18 mouse cellular contexts compared by ENCODE assay signal in genomic region chr10:45363396-45363795, GRCm38 (mm10). TPM values are rescaled to one million over a fixed set of nuclear protein-coding genes. Genes with fewer than 3 reads are reported as not detected.
DNase-seq lines count a peak whose midpoint lies in the region; TF ChIP-seq lines count a peak whose summit lies in the region.
"Had no signal": no experiment of that assay in that cellular context is flagged by ENCODE, and none has a peak within 500 bp of the region (broad histone marks: within the 10 kb centered on the region; RNA-seq: fewer than 3 reads in every experiment).

No protein-coding gene starts in this region.

- peak overlapping the region; percentile 85 for H3K27ac ChIP-seq in gastrocnemius, adult 2 months
- H3K27ac ChIP-seq in liver, adult 2 months (replicated peaks; ENCODE audit: insufficient read depth, low read depth, low read length): no peak overlapping the region
- H3K27ac ChIP-seq: liver, embryonic 14.5 days; midbrain, embryonic 13.5 days; neural tube, embryonic 12.5 days had no signal

- TF ChIP-seq POLR2A in liver, adult 2 months (IDR thresholded peaks at IDR 0.05; ENCODE audit: extremely low read depth, insufficient read depth, low read length): no peak

- peak; percentile 44 for DNase-seq in gastrocnemius, adult 2 months
- no peak for DNase-seq in gastrocnemius, postnatal 25 days
- peak; percentile 38 for DNase-seq in liver, adult 2 months (ENCODE audit: extremely low read depth, low read depth, low spot score)
- no peak for DNase-seq in liver
- DNase-seq in heart, adult 8-10 months (ENCODE audit: low spot score): peak; percentile 44
- DNase-seq in heart, postnatal 4 days: peak; percentile 58
- DNase-seq in testis, postnatal 14 days (ENCODE audit: low spot score): no peak
- DNase-seq in testis, postnatal 10 days (ENCODE audit: low spot score): no peak
- DNase-seq: cerebellum, adult 11-12 months; lung, postnatal 14 days; right cerebral cortex, postnatal 14 days; thymus, postnatal 36 days had no signal

- H3K4me1 ChIP-seq in liver, adult 2 months (ENCODE audit: control insufficient read depth, insufficient read depth, low read length): no peaks in the 10 kb centered on the region
- H3K4me1 ChIP-seq: midbrain, embryonic 13.5 days; neural tube, embryonic 12.5 days had no signal

- TF ChIP-seq CTCF in gastrocnemius, adult 2 months (IDR thresholded peaks at IDR 0.05): no peak
- TF ChIP-seq CTCF in liver, adult 2 months (IDR thresholded peaks at IDR 0.05; ENCODE audit: low read depth, low read length): no peak

- no peaks in the 10 kb centered on the region for H3K36me3 ChIP-seq in liver, adult 2 months (ENCODE audit: control insufficient read depth, insufficient read depth, low read length)
- H3K36me3 ChIP-seq: G1E; midbrain, embryonic 13.5 days; neural tube, embryonic 12.5 days had no signal

- no peak overlapping the region for H3K4me3 ChIP-seq in gastrocnemius, adult 2 months
- H3K4me3 ChIP-seq in liver, adult 2 months (ENCODE audit: insufficient read depth, low read depth, low read length): no peak overlapping the region
- H3K4me3 ChIP-seq: erythroblast, embryonic 14.5 days; midbrain, embryonic 13.5 days; neural tube, embryonic 12.5 days had no signal

- intact Hi-C loops in gastrocnemius, adult 2 months (cut with DNase I): loop anchor here (5.0 kb wide), 1 partner anchor 76 kb away; no protein-coding TSS in a partner anchor

- H3K79me2 ChIP-seq in liver, adult 2 months (ENCODE audit: control insufficient read depth, insufficient read depth, low read length): no peaks in the 10 kb centered on the region

- 66% methylated on average over 5 of the region's 5 CpGs for WGBS in liver, adult 2 months

- no peak overlapping the region for H3K9ac ChIP-seq in liver, adult 2 months (ENCODE audit: low read depth, low read length)
- H3K9ac ChIP-seq: liver, embryonic 14.5 days; midbrain, embryonic 13.5 days; neural tube, embryonic 12.5 days had no signal

- H3K27me3 ChIP-seq in liver, adult 2 months (ENCODE audit: control insufficient read depth, insufficient read depth, low read length): no peaks in the 10 kb centered on the region
- H3K27me3 ChIP-seq: midbrain, embryonic 13.5 days; neural tube, embryonic 12.5 days had no signal

RNA-seq across cellular contexts. Expression of gene Bves, which starts 27.8 kb away (rescaled TPM):
- total RNA-seq in gastrocnemius, adult 2 months (2021): 10 to 100 TPM; 36.3 to 41.6 TPM
- total RNA-seq in gastrocnemius, postnatal 25 days (2021): 10 to 100 TPM; 38.2 to 39.0 TPM
- under 0.01 and 0.09 TPM in 2 replicates for total RNA-seq in liver, adult 2 months (2014; rRNA removed)
- polyA plus RNA-seq in liver, adult 2 months (2012; rRNA removed): not detected in 2 replicates
- total RNA-seq in heart, adult 8-10 months (2022): 10 to 100 TPM; 29.5 to 34.0 (median 31.9) TPM
- total RNA-seq in heart, postnatal 4 days (2021): 10 to 100 TPM; 83.4 to 85.3 TPM
- polyA plus RNA-seq: erythroblast, embryonic 14.5 days; G1E; inflammation-experienced regulatory T-cells, adult 6 months had no signal

Comparison
In these comparisons a context has a peak if more than half of its experiments do, and no peak if none do; other contexts are left out.
1. DNase-seq: peak in gastrocnemius, adult 2 months (single experiment), liver, adult 2 months (single experiment), heart, adult 8-10 months (single experiment) and heart, postnatal 4 days (single experiment); none in gastrocnemius, postnatal 25 days (single experiment), liver (single experiment), testis, postnatal 14 days (single experiment) and testis, postnatal 10 days (single experiment).
2. RNA of gene Bves, which starts 27.8 kb away (total RNA-seq): 83.4 to 85.3 TPM in heart, postnatal 4 days, 36.3 to 41.6 TPM in gastrocnemius, adult 2 months, 38.2 to 39.0 TPM in gastrocnemius, postnatal 25 days and 29.5 to 34.0 TPM in heart, adult 8-10 months; under 0.01 to 0.09 TPM in liver, adult 2 months; every median in the first group is over 10 times any median in the second.